Mouse (Mus musculus) frontal cortex, adult (tissue): ENCODE measurements around the gene Chd2.
"Not testable (repeated sequence)": the region's sequence is repeated elsewhere in the genome, so short reads cannot be mapped to it uniquely, and the experiment has no call there.

Source experiments
- ATAC-seq: cut with Nextera tagmentation; 2 replicates; pipeline ENCODE4 v1.9.2; 2017; ENCODE audit warnings: mild to moderate bottlenecking, moderate library complexity, mixed read lengths; ENCODE audit not compliant: low TSS enrichment

Chd2 gene

DNA sequence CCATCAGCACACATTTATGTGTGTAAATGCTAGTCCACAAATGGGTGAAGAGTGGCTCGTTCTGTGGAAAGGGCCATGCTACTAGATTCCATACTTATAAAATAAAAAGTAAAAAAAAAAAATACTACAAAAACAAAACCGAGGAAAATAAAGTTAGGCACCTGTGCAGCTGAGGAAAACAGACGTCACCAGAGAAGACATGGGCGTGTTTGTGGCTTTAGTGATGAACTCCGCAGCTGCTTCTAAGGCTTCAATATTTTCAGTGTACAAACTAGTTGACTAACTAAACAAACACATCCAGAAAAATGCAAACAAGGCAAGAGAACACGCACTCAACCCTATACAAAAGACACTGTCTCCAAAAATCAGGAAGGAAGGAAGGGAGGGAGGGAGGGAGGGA is 18.4 kb downstream of the Chd2 start:
- ATAC-seq = no peak

DNA sequence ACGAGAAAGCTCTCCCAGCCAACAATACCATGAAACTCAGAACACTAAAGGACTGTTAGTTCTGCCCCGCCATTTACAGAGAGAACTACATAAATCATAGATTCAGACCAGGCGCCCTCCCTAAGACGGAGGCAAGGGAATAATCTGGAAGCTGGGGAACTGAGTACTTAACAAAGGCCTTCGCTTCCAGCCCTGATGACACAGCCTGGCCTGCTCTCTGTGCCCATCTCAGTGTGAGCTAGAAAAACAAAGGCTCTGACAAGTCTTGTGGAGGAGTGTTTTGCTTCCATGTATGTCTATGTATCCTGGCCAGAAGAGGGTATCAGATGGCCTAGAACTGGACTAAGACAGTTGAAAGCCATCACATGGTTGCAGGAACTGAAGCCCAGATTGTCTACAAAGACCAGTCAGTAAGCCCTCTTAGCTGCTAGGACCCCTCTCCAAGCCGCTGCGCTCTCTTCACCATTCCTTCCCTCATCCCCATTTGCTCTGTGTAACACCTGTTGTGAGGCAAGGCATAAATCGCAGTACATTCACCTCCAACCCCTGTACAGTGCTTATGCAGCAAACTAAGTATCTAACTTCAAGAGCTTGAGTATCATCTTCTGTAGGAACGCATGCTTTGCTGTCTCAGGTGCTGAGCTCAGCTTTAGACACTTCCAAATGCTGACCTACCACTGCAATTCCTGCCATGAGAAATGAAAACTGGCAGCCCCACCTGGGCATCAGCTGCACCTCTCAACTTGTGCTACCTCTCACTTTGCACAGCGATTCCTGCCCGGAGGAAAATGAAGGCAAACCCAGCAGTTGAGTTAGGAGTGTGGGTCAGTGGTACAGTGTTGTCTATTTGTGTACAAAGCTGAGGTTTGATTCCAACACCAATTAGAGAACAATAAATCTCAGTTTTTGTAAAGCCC is 20.1 kb downstream of the Chd2 start:
- ATAC-seq = no peak

DNA sequence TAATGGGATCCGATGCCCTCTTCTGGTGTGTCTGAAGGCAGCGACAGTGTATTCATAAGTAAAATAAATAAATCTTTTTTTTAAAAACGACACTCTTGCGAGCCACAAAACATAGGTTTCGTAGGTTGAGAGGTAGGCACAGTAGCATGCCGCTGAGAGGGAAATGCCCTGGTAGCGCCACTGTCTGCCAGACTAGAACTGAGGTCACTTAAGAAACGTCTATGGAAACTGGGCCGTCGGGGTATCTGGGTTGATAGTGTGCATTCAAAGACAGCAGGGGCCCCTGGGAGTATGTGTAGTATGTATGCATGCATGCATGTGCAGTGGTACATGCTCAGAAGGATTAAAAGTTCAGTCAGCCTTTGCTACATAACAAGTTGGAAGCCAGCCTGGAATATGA is 21.4 kb downstream of the Chd2 start:
- no peak for ATAC-seq

DNA sequence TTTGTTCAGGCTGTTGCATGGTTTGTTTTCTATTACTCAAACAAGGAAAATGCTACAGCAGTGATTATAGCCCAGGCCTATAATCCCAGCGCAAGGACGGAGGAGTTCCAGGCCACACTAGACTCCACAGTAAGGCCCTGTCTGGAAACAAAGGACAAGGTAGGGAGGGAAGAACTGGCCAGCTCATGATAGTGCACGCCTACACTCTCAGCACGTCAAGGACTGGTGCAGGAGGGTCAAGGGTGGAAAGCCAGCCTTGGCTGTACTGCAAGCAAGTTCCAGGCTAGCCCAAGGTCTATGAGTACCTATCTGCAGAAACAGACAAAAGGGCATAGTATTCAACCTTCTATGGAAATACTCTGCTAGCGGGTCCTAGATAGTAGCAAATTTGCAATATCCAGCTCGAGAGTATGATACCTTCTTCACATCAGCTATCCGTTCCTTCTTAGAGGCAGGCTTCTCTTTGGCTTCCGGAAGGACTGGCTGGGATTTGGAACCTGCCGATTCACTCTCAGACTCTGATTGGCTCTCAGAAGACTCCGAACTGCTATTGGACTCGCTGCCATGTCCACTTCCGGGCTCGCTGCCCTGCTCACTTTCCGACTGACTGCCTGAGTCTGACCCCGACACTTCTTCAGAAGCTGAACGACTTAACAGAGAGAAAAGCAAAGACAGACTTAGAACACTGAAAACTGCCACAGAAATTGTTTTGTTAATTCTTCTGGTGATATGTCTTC is 22.4 kb downstream of the Chd2 start:
- no peak for ATAC-seq

DNA sequence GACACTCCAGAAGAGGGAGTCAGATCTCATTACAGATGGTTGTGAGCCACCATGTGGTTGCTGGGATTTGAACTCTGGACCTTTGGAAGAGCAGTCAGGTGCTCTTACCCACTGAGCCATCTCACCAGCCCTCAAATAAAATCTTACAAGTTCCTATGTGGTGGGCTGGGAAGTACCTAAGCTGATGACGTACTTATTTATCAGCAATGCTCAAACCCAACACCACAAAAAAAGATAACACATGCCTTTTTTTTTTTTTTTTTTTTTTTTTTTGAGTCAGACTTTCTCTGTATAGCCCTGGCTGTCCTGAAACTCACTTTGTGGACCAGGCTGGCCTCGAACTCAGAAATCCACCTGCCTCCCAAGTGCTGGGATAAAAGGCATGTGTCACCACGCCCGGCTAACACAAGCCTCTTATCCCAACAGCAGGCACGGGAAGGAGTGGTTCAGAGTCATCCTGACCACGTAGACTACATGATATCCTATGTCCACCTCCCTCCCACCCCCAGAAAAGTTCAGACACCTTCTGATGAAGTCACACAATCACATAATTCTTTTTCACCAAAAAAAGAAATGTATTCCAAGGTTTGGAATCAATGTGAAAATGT is 23.2 kb downstream of the Chd2 start:
- ATAC-seq = not testable (repeated sequence)

DNA sequence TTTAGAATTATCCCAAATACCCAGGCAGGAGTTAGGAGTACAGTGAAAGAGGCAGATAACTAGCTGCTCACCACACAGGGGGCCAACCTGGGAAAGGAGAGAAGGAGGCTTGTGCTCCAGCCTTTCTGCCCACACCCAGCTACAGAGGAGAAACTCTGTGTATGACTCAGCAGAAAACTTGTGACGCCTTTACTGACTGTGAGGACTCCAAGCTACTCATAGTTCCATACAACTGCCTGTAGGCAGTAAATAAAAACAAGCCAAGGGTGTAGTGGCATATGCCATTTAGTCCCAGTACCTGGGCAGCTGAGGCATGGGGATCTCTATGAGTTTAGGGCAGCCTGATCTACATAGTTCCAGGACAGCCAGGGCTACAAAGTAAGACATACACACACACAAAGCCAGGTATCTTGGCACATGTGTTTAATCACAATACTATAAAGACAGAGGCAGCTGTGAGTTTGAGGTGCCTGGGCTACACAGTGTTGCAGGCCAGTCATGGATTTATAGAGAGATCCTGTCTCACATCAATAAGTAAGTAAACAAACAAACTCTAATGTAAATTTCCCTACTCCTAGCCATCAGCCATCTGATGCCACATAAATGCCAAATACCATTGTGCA is 24.1 kb downstream of the Chd2 start:
- ATAC-seq = peak; percentile 39; the same call in 1 of the 2 replicates

DNA sequence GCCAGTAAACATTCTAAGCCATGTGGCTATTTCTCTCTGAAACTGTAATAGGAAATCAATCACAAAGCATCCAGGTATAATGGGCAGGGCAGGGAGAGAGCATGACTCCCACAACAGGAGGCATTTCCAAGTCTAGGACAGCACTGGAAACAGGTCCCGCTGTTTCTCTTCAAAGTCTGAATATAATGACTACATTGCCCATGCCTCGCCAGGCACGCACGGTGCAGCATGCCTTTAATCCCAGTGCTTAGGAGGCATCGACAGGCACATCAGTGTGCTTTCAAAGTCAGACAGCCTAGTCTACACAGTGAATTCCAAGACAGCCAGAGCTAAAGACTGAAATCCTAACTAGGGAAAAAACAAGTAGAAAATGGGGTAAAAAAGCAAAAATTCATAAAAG is 24.8 kb downstream of the Chd2 start:
- ATAC-seq = no peak

DNA sequence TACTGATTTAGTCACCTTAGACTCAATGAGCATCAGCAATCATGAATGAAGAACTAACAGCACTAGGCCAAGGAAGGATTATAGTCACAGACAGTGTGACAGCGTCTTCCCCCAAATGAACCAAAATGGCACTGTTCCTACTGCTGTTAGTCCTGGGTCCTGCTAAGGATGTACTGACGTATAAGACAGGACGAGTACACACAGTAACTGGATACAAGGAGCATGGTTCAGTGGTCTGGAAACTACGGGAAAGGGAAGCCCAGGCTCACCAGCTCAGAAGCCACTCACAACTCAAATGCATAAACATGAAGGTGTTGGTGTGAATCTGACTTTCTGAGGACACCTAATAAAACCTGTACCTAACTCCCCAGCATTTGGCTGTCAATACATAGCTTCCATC is 27.1 kb downstream of the Chd2 start:
- peak; percentile 21; the same call in 1 of the 2 replicates for ATAC-seq

DNA sequence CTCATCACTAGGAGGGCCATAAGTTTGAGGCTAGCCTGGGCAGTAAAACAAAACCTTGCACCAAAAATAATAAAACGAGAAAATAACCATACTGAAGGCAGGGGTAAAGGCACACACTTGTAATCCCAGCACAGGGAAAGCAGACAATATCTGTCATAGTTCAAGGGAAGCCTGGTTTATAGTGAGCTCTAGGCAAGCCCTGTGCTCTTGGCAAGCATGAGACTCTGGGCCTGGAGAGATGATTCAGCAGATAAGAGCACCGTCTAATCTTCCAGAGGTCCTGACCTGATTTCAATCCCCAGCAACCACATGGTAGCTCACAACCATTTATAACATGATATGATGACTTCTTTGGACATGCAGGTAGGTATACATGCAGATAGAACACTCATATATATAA is 29.2 kb downstream of the Chd2 start:
- no peak for ATAC-seq

DNA sequence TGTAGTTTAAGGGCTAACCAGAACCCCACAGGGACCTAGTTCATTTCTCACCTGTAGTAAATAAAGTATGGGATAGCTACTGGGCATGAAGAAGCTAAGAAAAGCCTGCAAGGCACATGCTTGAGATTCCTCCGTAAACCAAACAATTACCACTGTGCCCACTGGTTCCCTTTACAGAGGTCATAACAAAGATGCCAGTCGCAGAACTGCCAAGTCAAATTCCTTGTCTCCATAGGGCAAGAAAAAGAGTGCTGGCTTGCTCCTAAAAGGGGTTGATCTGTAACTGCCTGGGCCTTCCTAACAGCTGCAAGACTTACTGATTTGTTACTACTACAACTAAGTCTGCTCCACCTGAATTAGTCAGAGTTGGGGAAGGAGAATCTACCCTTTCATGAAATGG is 32.9 kb downstream of the Chd2 start:
- ATAC-seq = no peak

DNA sequence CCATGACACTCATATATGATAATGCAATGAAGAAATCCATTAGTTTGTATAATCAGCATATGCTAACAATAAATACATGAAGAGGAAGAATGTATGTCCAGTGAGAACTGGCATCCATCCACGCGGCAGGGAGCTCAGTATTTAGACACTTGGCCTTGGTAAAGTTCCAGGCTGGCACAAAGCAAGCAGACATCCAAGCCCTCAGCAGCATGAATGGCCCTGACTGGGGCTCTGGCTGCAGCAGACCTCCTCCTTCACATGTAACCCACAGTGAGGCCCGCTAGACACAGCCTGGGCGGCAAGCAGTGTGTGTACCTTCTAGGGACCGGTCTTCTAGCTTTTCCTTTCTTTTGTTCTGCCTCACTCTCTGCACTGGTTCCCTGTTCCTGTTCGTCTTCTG is 34.1 kb downstream of the Chd2 start:
- peak; percentile 13; the same call in 1 of the 2 replicates for ATAC-seq

DNA sequence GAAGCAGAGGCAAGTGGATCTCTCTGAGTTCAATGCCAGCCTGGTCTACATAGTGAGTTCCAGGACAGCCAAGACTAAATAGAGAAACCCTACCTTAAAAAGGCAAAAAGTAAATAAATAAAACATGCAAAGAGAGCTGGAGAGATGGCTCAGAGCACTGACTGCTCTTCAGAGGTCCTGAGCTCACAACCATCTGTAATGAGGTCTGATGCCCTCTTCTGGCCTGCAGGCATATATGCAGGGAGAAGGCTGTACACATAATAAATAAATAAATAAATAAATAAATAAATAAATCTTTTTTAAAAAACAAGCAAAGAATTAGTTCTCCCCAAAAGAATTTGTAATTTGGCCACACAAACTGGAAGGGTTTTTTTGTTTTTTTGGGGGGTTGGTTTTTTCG is 34.8 kb downstream of the Chd2 start:
- ATAC-seq = no peak

DNA sequence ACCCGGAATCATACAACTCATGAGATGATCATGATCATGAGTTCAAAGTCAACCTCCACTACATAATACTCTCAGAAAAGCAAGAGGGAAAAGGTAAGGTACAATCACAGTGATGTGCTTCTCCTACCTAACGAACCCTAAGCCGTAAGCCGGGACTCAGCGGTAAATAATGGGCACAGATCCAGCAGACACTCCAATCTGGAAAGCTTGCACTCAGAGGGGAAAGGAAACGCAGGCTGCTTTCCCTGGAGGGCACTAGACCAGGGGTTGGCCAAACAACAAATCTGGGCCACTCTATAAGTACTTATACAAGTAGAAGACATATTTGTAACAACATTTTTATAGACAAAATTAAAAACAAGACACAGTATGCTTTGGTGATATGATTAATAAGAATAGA is 36.4 kb downstream of the Chd2 start:
- no peak for ATAC-seq

DNA sequence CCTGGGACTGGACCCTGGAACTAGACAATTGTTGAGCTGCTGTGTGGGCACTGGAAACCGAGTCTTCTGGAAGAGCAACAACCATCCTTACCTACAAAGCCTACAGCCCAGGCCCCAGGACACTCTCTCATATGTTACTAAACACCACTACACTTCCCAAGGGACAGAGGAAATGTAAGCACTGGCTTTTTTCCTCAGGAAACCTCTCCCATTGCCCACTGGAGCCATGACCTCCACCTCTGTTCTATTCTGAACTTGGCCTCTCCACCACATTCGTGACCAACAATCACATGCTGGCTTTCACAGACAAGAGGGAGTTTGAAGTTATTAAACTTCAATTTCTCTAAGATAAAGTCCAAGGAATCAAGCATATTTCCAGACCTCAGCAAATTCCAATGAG is 43.4 kb downstream of the Chd2 start:
- ATAC-seq = no peak

DNA sequence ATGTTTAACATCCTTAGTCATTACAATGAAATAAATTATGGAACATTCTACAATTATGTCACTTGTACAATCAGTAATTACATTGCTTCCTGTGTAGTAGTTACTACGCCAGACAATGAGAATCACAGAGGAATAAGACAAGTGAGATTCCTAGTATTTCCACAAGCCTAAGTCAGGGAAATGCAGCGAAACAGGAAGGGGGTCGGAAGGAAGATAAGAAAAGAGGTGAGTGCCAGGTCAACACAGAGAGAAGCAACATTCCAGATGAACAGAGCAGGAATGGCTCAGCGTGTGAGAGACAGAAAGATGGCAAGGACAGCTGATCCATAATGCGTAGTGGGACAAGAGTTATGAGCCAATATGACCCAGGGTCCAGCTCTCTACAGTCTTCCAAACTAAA is 52.4 kb downstream of the Chd2 start:
- ATAC-seq = no peak

DNA sequence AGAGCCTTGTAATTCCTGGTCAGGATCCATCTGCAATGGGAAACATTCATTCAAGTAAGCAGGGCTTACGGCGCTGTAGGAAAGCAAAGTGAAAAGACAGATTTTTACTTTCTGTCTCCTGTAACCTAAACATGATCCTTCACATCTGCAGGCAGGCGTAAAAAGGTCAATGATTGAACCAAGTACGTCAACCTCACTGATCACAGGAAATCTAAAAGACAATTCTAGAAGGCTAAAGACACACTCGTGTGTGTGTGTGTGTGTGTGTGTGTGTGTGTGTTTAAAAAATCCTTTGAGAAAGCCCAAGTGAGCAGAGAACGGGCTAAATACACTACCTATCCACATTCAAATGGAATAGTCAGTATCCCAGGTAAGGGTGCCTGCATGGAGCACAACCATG is 60.5 kb downstream of the Chd2 start:
- ATAC-seq = no peak

DNA sequence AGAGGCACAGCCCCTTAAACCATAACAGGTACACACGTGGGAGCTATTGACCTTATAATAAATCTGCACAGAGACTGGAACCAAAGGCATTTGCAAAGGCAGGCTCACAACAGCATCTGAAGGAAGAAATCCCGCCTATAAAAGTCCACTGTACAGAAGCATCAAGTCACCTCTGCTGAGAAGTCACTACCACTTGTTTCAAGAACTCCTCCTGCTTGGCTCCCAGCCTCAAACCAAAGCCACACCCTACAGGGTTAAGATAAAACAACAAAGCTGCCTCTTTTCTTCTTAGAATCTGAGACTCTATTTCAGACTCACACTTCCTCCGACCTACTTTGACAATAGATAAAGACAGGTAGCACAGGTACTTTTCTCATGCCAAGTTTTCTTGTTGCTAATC is 62.1 kb downstream of the Chd2 start:
- ATAC-seq = no peak

DNA sequence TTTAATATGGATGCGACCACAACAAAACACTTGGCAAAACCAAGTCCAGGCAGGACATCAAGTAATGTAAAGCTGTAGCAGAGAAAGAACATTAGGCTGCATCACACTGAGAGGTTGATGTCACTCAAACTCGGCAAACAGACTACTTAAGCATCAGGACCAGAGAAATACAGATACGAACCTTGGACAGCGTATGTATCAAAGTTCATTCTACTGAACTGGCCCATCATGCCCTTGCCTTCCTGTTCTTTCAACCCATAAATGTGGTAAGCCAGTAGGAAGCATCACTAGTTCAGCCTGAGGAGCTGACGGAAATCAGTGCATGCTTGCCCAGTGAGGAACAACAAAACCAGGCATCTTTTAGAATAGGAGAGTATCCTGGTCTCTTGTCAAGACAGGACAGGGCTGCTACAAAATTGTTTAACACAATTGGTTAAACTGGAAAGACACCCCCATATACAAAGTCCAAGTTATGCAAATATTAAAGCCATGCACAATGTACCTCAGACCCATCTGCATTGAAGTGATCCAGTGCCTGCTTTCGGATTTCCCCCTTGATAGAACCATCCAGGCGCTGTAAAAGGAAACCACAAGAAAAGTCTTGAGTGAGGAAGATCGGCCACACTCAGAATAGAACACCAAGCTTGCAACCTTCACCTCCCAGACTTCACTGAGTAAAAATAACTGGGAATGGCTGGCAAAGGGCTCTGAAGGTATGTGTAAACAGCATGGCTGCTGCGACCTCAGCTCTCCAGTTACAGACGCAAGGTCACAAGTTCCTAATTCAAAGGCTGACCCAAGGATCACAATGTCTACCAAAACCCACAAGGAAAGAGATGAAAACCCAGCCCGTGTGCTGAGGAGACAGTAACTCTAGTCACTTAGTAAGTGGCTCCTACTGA is 63.2 kb downstream of the Chd2 start:
- no peak for ATAC-seq

DNA sequence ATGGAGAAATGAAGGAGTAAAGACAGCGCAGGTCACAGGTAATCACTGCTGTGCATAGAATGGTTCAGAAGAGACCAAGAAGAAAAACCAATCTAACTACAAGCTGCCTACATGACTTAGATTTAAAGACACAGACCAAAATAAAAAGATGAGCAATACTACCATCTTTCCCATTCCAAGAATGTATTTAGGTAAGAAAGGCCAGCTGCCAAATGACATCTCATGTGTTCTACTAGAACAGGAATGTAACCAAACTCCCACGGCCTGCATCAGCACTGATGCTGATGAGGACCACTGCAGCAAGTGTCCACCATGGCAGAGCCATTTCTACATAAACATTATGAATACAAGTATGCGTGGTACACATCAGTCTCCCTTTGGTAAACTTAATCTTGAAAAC is 73.9 kb downstream of the Chd2 start:
- peak; percentile 35; the same call in 1 of the 2 replicates for ATAC-seq

DNA sequence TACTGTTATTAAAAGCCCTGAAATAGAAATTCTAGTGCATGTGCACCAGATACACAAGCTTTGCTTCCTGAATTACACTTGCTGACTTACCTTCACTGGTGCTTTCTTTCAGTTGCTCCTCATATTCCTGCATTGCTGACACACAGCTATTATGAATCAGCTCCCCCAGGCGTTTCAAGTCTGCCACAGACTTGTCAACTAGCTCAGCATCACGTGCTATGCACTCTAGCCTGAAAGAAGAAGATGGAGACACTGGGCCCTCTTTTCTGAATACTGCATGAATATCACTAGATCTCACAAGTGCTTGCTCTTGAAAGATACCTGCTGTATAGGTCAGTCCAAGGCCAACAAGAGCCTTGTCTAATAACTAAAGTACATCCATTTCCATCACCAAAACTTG is 78.1 kb downstream of the Chd2 start:
- ATAC-seq = no peak

DNA sequence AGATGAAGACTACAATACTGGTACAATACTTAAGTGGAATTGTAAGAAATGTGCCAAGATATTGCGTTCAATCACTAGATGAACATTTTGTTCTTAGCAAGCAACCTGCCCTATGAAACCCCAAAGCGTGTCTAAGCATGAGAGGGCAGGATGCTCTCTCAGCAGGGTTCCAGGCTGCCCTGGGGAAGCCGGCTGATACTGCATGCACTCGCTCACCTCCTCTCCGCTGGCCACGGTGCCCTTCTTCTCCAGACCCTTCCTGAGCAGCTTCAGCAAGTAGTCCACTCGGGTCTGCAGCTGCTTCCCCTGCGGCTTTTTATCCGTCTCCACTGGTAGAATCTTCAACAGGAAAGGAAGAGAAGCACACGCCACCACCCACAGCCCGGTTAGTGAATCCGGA is 87.5 kb downstream of the Chd2 start:
- 0 out of 2 replicates have a peak, but pooled peaks have one; percentile 17 for ATAC-seq
